Mouse (Mus musculus): ENCODE data around the gene Kcnip4.
A peak's percentile ranks its signal among the peaks of the same experiment; 100 is the strongest.

The Kcnip4 gene

DNA sequence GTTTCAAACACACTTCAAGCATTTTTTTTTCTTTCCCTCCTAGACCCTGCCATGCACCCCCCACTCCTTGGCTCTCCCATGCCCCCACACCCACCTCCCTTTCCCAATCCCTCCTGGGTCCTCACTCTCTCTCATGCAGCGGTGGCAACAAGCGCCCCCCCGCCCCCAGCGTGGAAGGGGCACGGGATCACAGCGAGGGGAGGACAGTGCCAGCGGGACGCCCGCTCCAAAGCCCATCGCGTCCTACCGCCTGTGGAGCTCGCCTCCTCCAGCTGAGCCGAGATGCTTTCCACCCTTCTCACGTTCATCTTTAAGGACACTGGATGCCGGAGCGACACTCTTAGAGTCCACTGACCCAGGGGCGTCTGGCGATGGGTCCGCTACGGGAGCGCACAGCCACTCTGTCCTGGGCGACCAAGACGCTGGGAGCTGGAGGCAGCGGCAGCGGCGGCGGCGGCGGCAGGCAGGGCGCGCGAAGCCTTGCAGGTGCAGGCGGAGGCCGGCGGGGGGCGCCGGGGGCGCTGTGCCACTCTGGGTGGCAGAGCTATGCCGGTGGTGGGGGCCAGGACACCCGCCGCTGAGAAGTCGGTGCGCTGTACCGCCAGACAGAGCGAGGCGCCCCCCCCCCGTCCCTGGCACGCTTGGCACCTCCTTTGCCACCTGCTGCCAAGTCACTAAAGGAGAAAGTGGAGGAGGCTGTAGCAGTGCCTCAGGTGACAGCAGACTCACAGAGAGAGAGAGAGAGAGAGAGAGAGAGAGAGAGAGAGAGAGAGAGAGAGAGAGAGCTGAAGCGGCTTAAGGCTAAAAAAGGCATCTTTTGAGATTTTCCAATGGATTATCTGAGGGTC, at the start of gene Kcnip4:
Gene Kcnip4 (minus strand): TSS at position 514 of the 848 bp plus-strand sequence.
- peak; percentile 83 to 89 for DNase-seq

DNA sequence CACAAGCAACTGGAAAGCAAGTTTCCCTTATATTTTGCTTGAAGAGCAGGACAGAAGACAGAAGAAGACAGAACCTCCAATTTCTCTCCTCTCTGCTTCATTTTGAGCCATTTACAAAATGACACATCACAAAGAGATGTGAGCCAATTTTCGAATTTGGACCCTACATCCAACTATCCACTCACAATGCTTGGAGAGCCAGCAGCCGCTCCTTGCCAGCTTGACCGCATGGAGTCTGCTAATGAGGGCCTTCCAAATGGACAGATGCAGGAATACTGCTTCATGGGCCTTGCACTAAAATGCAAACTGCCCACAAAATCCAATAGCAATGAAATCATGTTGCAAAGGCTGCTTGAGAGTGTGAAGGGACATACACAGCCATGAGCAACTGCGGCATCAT, 47.2 kb upstream of the Kcnip4 start:
- peak; percentile 72 to 78 for DNase-seq

DNA sequence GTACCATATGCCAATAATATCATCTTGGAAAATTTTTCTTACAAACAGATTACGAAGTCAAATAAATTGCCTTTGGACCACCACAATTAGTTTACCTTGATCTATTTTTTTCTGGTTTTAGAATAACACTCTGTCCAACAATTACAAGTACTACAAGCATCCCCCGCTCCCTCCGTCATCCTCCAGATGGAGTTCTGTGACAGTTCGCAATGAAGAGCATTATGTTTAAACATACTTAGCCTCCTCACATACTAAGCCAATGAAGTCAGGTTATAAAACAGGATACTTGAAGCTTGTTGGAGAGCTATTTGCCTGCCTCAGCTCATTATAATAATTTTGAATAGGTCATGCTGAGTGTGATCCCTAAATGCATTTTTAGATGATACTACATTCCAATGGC, 39.0 kb upstream of the Kcnip4 start:
- DNase-seq: no peak

DNA sequence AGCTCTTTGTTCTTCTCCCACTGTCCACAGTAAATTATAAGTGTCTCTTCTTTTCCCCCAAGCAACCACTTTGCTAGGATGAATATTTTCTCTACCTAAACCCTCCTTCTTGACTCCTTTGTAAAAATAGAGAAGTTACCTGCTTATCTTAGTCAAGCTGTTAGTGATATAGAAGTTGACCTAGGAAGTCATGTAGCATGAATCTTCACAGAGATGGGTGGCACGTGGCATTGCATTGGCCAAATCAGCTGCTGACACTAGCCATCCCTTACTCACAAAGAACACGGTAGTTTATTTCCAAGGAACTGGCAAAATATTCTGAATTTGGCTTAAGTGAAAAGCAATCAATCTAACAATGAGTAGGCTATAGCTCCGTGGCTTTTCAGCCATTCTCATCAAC, 32.7 kb upstream of the Kcnip4 start:
- DNase-seq: no peak

DNA sequence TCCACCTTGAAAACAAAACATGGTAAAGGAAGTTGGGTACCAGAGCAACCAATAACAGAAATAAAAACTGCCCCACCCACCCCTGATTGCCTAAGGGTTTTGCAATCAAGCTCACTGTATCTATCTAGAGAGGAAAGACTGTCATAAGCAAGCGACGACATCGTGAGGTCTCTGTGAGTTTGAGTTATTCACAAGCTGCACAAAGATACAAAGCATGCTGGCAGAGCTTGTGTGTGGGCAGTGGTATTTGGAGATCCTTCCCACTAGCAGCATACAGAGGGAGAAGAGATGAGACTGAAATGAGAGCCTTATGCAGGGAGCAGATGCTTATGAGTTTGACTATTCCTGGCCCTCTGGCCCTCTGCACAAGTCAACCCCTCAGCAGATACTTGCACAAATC, 23.2 kb upstream of the Kcnip4 start:
- DNase-seq: no peak

DNA sequence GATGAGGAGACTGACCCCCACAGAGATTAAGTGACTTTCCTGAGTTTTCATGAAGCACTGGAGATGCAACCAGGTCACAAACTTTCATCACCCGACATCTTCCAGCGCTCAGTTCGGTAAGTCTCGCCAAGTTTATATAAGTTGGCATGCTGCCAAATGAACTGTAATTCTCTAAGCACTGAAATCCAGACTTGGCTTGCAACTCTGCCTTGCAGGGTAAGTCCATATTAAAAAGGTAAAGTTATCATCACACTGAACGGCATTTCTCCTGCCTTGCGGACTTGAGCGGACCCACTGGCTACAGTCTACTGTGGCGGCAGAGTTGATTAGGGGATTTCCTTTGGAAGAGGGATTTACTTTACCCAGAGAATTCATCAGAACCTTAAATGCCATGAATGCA, 4.7 kb upstream of the Kcnip4 start:
- peak in 1 of 2 experiments; percentile 32 for DNase-seq

DNA sequence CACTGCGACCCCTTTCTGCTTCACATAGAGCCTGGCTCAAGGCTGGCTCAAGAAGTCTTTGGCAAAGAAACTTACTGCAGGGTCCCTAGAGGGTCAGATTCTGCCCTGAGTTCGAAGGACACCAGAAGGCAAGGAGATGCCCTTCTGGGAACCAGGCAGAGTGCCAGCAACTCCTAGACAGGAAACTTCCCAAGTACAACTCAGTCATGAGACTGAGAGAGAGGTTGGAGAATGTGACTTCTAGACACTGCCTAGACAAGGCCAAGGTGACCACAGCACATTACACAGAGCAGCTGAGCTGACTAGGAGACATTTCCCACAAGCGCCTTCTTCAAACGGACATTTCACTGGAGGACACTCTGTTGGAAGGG, 520 bp upstream of the Kcnip4 start:
- peak; percentile 59 to 63 for DNase-seq

DNA sequence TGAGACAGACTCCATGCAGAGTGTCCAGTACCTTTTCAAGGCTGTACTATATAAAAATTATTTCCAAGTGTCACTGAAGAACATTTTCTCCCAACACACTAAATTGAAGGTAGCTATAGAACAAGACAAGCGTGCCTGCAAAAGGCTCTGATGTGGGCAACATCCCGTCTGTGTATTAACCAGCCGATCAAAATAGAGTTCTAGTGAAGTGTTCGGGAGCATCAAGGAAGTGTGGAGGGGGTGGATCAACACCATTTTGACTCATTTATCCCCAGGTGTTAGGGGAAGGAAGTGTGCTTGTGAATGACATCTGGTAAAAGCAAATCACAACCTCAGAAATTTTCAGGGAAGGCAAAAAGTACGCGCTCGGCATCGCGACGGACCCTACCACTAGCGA, 712 bp downstream of the Kcnip4 start:
- DNase-seq: peak in 1 of 2 experiments; percentile 31

DNA sequence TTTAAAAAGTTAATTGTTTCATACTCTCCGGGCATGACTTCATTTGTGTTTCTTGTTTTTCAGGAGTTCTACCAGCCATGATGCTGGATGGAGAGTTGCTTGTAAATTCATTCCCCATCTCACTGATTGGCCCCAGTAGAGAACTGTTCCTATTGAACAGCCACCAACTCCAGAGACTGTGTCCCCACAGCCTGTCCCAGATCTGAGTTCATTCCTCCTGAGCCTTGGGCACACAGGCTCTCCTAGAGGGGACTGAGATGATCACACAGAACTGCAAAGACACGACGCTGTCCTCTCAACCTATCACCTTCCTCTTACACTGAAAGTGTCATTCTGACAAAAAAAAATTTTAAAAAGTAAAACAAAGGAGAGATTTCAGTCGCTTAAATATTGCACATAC, 1.7 kb downstream of the Kcnip4 start:
- peak in 1 of 2 experiments; percentile 11 for DNase-seq

DNA sequence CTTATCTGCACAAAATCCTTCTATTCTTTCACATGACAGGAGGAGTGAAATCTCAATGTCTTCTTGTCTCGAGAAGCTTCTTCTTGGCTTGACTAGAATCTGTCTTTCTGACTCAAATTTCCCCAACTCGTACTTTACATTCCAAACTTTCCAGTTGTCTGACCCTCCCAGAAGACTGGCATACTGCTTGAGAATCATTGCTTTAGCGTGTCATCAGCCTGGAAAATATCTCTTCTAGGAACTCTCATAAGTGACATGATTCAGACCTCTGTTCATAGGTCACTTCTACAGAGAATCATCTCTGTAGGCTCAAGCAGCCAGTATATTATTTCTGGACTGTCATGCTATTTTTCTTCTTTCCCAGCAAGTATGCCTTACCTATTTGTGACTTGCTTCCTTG, 26.0 kb downstream of the Kcnip4 start:
- no peak for DNase-seq

DNA sequence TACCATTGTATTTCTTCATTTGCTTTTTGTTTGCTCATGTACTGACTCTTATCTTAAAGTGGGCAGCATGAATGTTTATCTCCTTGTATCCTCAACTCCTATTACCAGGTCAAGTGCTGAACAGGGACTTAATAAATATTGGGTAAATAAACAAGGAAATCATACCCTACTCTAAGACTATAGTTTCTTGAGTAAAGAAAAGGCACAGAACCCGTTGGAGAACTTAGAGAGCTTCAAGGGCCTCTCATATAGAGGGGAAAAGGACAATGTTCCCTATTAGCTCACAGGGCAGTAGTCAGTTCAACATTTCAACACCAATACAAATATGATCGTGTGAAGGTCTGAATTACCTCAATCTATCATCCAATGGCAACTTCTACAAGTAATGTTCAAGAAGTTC, 37.4 kb downstream of the Kcnip4 start:
- no peak for DNase-seq

DNA sequence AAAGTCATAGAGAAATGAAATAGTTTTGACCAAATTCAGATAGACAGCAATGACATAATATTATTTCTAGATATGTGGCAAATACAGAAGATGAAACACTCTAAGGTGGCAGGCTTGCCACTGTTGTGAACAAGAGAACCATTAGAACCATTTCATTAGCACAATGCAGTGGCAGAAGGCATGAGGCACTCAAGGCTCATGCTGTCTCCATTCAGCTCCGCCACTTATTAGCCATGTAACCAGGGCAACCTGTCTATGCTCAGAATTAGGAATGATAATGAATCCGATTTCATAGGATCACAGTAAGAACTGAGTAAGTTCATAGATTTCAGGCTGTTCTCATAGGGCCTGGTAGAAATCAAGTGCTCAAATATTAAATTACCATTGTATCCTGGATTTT, 54.0 kb downstream of the Kcnip4 start:
- no peak for DNase-seq

DNA sequence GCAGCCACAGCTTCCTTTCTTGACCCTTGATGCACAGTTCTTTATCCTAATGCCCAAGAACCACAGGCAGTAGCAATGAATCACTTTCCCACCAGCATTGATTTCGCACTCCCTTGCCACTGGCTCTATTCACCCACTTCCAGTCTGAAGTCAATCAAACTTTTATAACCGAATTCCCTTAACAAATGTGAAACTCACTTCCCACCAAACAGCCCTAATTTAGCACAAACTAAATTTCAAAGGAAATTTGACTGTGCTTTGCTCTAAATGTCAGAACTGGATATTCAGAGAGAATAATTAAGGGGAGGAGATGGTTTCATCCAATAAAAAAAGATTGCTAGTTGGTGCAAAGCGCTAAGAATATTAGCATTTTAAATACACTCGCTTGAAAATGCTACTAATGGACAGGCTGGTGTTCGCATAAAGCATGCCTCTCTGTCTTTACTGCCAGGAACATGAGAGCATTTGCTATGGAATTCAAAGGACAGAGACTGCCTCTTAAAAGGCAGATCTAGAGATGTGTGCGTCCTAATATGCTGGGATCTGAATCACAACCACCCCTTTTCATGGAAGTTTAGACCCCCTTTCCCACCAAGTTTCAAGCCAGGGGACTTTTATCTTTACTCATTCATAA, 63.9 kb downstream of the Kcnip4 start:
- DNase-seq: no peak

DNA sequence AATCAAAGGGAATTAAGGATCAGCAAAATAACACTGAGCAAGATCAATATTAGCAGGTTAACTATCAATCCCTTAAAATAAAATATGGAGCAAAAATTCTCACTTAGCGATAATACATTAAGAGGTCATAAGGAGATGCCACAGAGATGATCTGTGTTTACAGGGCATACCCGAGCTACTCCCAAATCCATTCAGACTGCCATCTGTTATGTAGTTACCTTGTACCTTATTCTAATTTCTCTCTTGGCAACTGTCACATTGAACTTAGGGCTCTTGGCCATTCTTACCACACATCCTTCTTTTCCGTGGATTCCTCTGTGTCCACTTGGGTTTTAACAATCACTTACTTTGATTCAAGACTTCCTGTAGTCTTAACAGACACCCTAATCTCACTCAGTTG, 71.6 kb downstream of the Kcnip4 start:
- no peak for DNase-seq

DNA sequence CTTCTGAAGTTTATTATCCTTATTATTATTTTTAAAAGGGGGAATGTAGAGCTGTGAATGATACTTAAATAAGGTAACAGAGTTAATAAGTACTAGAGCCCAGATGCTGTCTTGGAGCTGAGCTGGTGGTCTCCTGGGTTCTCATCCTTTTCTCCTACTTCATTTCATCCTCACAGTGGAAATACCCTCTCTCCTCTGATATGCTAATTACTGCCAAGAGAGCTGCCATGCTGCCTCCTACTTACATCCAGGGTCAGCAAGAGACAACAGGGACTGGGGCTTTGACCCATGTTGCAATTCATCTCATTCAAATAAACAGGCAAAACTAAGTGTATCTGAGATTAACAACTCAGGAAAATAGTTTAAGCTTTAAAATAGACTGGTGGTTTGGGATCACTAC, 73.4 kb downstream of the Kcnip4 start:
- no peak for DNase-seq

DNA sequence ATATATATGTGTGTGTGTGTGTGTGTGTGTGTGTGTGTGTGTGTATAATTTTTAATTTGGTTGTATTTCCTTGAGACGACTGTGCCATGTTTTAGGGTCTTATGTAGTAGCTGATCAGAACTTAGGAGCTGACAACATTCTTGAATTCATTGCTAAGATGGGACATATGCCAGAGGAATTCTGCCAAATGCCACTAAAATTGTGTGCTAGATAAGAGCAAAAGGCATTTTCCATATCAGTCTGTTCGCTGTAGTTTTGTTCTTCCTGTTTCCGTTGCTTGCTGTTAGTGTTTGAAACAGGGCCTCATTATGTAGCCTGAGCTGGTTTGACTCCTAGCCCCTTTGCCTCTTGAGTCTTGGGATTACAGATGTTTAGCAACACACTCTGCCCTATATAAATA, 73.8 kb downstream of the Kcnip4 start:
- no peak for DNase-seq

DNA sequence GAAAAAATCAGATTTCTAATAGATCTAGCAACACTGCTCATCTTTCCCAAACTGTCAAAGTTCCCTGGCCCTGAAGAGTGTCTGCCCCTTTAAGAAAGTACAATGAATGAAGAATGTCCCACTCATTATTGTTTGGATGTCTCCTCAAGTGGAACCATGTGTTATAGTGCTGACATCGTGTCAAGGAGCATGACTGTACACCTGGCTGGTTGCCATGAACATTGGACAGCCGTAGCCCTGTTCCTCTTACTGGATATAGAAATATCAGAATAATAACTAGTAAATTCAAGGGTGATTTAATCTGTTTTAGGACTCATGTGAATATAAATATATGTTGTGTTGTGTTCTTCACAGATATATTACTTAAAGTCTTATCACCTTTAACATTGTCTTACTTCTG, 87.5 kb downstream of the Kcnip4 start:
- peak; percentile 28 to 30 for DNase-seq

DNA sequence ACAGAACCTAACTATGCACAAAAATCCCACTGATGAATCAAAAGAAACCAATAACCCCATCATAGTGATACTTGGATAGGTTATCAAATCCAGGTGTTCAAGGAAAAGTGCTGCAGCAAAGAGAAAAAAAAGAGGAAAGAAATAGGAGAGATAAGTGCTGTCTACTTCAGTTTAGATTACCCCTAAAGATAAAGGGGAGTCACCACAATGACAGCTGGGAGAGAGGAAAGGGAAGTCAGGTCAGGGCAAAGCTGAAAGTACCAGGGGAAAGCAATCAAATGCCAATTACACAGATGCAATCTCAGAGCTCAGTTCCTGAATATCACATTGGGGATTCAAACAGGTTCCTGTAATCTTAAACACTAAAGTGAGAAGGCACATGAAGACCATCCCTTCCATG, 97.0 kb downstream of the Kcnip4 start:
- DNase-seq: no peak

DNA sequence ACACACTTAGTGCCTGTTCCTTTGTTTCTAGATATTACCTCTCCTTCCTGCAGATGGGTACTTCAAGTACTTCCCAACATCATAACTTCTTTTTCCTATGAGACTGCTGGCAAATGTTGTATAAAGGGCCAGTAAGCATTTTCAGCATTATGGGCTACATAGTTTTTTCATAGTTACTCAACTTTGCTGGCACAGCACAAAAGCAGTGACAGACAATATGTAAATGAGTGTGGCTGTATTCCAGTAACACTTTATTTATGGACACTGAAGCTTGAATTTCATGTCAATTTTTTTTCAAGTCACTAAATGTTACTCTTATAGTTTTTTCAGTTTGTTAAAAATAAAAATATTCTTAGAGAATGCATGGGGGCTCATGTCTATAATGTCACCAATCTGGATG, 105.0 kb downstream of the Kcnip4 start:
- no peak for DNase-seq

DNA sequence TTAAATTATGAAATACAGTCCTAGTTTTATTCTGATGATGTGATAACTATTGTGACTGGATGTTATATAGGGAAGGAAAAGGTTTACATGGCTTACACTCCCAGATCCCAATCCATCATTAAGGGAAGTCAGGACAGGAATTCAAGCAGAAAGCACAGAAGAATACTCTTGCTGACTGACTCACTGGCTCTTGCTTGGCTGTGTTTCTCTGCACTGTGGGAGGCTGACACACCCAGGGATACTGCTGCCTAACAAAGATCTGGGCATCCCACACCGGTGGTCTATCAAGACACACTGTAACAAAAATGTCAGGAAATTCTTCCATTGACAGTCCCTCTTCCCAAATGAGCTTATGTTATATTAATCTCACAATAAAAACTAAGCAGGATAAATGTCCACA, 116.4 kb downstream of the Kcnip4 start:
- DNase-seq: no peak

DNA sequence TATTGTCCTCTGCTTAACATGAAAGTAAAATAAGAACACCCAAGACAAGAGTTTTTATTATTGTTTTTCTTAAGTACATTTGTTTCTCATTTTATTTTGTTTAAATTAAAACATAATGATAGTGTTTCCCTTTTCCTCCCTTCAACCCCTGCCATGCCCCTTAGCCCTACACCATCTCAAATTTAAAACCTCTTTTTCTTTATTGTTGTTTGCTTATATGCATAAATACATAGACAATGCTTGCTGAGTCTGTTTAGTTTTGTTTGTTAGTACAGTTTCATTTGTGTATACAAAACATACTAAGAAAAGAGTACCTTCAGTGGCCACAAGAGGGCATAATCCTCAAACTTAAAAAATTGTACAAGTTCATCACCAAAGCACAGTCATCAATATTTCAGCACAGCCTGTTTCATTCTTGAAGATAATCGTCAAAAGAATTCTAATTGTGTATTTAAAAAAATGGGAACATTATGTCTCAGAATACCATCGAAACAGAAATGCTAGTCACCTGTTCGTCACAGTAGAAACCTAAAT, 154.1 kb downstream of the Kcnip4 start:
- peak; percentile 61 to 78 for DNase-seq

DNA sequence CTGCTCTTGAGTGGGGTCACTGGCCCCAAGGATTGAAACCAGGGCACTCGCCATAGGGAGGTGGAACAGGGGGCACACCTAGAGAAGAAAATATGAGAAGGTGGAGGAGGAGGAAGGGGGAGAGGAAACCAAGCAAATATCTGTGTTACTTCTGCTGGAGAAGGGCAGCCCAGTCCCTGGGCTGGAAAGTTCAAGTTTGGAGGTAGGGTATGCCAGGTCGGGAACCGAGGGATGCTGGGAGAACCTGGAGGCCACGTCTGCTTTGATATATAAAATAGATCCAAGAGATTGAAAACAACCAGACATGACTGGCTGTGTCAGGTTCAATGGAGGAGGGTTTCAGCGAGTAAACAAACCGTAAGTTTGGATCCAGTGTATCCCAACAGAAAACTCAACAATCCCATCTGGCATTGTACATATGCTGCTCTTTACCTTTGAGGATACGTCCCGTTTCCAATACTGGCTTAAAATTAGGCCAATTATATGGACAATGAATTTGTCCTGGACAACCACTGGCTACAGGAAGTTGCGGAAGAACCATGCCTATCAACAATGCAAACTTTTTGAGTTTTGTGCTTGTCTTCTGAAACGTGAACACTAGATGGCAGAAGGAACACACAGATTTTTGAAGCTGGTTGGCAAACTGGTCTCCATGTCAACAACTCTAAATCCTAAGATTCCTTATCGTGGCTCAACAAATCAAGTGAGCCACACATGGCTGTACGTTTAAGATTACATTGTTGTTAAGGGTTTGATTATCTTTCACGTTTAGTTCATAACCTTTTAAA, 155.9 kb downstream of the Kcnip4 start:
- DNase-seq: peak; percentile 44 to 67

DNA sequence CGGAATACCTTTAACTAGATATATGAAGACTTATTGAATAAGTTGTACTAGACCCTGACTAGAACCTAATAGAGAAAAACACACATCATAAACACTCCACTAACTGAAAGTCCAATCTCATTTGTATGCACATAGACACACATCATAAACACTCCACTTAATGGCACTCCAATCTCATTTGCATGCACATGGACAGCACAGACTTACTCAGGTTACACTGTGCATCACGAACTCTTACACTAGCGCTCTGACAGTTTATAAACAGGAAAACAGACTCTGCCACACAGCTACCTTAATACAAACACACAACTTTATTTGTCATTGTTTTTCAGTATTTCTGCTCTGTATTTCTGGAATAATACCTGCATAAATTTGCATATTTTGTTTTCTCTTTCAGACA, 168.3 kb downstream of the Kcnip4 start:
- no peak for DNase-seq

DNA sequence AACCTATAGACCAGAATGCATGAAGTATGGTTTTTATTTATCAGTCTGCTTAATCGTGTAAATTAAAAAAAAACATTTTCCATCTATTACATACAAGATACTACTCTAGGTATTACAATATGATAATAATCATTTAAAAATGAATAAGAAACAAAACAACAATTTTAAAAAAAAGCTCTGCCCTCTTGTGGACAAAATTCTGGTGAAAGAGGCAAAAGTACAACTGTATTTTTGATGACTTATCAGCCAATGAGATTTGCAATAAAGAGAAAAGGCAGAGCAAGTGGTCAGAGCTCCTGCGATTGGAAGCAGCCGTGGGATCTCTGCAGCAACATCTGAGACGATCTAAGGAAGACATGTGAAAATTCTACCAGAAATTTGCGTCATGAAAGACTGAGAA, 172.6 kb downstream of the Kcnip4 start:
- DNase-seq: no peak
